Mouse (Mus musculus) layer of hippocampus, adult 2 months (tissue): ENCODE results near the gene Crbn. TPM values are rescaled to one million over a fixed set of nuclear protein-coding genes. Genes with fewer than 3 reads are reported as not detected.

Experiments
- DNase-seq, 2 experiments: peaks; one replicate each; pipeline ENCODE4 v3.0.0; 2022; ENCODE audit warnings: low spot score in 2 of 2
- H3K27ac ChIP-seq: fragments of 200-600 bp; 2 replicates; pipeline ENCODE4 v1.8.1; 2022
- H3K4me3 ChIP-seq: fragments of 200-600 bp; 2 replicates; pipeline ENCODE4 v1.8.1; 2022; ENCODE audit warnings: mild to moderate bottlenecking
- CTCF ChIP-seq: fragments of 200-600 bp; conservative IDR thresholded peaks from 2 replicates; pipeline ENCODE4 v1.8.1; 2022; ENCODE audit warnings: antibody characterized with exemption, mild to moderate bottlenecking, moderate library complexity
- total RNA-seq, 2 experiments: library from RNA; stranded (reverse); gene quantifications; 2 replicates each; pipeline ENCODE4 v1.2.3; 2021

The Crbn gene
- total RNA-seq, 2 experiments from 2014 or later = 102 to 108 TPM

DNA sequence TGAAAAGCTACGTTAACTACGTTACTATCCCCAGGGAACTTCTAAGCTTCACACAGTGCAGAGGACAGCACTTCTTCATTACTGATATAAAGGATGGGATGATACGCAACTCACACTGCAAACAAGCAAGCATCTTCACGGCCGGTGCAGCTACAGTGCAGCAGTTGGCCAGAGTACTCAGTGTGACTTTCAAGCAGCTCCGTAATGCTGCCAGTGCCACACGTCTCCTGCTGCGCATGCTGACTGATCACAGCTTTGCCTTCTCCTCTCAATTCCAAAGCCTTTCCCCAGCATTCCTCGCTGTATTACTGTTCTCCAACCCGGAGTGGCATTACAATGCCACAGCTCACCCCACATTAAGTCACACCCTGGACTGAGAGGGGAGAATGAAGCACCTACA, 6.3 kb downstream of the Crbn start:
- Histone ChIP-seq H3K4me3 (no peak overlapping the region), H3K27ac (no peak overlapping the region)
- no peak for DNase-seq
- TF ChIP-seq CTCF = no peak

DNA sequence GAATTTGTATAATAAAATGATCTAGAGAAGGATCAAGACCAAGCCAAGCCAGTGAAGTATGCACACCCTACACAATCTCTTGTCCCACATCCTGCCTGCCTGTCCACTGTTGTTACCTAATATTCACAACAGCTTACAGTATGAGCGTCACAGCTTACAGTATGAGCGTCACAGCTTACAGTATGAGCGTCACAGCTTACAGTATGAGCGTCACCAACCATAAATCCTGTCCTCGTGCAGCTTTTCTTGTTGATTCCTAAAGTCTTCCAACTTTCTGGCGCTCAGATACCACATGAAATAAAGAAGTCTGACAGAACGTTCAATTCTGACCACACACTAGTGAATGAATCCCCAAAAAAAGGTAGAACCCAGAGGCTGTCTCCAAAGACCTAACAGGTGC, 6.8 kb downstream of the Crbn start:
- H3K4me3 ChIP-seq = no peak overlapping the region

DNA sequence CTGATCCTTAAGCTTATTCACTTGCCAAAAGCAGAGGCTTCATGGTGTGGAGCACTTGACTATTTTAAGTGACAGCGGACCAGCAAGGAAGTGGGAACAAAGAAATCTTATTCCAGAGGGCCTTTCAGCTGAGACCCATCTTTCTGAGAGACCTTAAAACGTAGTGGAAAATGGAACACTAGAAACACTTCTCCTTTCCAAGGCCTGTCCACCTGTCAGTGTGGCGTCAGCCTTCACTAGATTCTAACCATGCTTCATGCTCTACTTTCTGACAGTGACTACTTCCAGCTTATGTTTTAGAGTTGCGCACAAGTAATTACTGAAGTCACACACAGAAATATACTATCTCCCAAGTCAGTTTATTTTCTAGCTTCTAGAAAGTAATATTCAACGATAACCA, 7.4 kb downstream of the Crbn start:
- H3K4me3 ChIP-seq = no peak overlapping the region
- DNase-seq = no peak
- no peak overlapping the region for H3K27ac ChIP-seq
- no peak for TF ChIP-seq CTCF

More for the DNA sequence above, 6.8 kb downstream of the Crbn start:
- H3K27ac ChIP-seq = no peak overlapping the region
- no peak for DNase-seq
- no peak for TF ChIP-seq CTCF

DNA sequence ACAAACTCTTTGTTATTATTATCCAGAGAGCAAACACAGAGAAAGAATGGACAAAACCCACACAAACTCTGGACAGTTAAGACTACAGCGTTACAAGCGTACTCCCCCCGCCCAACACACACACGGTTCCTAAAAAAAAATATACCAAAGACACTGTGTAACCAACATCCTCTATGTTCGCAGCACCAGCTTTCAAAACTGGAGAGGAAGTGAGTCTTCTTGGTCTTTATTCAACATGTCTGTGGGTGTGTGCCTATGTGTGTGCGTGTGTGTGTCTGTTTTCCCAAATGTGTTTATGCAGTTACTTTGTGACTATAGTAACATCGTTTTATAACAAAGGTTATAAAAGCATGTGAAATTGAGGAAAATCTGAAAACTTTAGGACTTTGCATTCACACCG, 8.4 kb downstream of the Crbn start:
- H3K27ac ChIP-seq = no peak overlapping the region
- DNase-seq = no peak
- no peak overlapping the region for H3K4me3 ChIP-seq
- no peak for TF ChIP-seq CTCF

DNA sequence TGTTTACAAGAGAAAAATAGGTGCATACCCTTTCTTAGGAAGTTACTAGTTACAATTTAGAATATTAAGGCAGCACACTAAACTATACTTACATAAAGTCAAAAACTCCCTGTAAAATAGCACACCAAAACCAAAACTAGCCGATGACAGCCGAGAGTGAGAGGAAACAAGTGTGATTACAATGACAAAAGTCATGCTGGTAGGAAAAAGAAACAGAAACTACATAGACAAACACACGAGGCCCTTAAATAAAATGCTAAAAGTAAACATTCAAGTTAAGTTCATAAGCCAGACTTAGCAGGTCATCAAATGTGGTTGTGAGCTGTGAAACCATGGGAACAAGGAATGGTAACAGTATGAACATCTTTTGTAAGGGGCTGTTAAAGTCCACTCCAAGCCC, 12.7 kb downstream of the Crbn start:
- DNase-seq = no peak
- no peak for TF ChIP-seq CTCF
- Histone ChIP-seq H3K27ac (no peak overlapping the region), H3K4me3 (no peak overlapping the region)

DNA sequence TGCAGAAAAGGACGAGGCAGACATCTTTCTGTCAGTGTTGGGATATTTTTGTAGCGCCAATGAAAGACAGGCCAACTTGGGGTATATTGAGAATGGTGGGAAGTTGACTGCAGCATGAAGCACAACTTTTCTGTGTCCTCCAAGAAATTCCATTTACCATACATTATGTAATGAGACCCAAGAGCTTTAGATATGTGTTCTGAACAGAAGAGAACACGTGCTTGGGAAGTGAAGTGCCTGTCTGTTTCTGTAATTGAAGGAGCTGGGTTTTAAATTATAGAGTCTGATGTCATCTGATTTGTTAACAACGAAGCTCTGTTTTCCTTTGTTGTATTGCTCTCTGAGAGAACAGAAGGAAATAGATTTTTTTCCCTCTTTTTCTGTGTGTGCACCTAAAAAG, 29.8 kb downstream of the Crbn start:
- peak overlapping the region; percentile 97 for H3K4me3 ChIP-seq
- TF ChIP-seq CTCF = no peak
- peak overlapping the region; percentile 80; the same call in 1 of the 2 replicates for H3K27ac ChIP-seq
- no peak for DNase-seq

DNA sequence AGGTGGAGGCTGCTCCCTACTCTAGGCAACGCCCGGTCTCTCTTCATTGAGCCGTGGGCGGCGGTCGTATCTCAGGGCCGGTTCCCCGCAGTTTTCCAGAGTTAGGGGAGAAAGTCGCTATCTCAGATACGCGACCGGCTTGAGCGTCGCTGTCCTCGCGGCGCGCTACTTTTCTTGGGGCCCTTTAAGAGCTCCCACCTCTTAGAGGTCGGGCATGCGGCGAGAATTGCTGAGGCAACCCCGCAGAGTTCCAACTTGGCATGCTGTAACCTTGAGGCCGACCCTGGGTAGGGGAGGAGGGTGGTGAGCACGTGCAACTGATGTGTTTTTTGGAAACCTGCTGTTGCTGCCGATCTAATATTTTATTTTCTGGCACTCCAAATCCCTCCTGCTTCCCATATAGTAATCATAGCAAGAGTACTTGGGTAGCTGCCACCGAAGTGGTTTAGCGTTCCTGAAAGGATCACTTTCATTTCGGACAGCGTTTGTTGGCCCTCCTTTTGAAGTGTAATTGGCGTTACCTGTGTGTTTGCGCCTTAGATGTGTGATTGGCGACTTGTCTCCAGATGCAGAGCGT, 30.5 kb downstream of the Crbn start:
- peak overlapping the region; percentile 80 for H3K27ac ChIP-seq
- no peak for DNase-seq
- TF ChIP-seq CTCF = no peak
- H3K4me3 ChIP-seq = peak overlapping the region; percentile 97

DNA sequence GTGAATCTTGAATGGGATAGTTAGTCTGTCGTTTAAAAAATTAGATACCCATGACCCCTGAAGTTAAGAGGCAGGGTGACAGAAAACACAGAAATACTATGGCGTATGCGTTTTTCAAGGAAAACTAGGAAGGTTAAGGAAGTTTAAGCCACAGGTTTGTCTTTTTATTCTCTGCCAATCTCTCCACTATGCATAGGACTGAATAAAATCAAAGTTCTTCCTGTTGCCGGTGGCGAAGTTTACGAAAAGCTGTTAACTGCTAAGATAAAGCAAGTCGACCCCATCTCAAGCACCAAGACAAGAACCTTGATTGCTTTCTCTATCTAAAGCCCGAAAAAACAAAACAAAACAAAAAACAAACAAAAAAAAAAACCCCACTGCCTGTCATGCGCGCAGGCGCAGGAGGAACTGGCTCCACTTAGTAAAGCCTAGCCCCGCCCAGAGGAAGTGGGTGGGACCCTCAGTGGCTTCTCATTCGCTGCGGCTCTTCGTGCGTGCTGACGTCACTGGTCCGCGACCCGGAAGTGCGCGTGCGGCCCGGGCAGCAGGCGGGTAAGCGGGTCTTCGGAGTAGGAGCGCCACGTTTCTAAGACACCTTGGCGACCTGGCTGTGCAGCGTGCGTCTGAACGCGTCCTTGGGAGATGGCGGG, 31.1 kb downstream of the Crbn start, which contains the start of gene Trnt1:
Gene Trnt1, plus strand, starts transcription at position 481 of the 650 bp plus-strand sequence.
- no peak for TF ChIP-seq CTCF
- peak; percentile 97 to 98 for DNase-seq
- Histone ChIP-seq H3K27ac (peak within 1 kb of the TSS; percentile 80), H3K4me3 (peak within 1 kb of the TSS; percentile 97)

DNA sequence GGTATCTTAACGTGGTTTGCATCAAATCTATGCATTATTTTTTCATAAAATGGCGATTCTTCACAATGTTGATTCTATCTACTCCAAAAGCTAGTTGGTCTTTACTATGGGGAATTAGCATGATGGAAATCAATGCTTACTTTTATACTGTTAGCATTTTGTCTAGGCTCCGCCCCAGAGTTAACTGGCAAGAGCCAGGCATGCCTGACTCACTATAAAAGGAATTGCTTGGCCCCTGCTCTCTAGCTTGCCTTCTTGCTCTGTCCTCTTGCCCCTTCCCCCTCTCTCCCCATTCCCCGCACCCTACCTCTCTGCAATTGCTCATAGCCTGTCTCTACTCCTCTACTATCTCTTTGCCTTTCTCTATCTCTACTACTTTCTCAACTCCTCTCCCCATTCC, 33.1 kb downstream of the Crbn start:
- no peak overlapping the region for H3K4me3 ChIP-seq
- H3K27ac ChIP-seq = no peak overlapping the region
- no peak for DNase-seq
- no peak for TF ChIP-seq CTCF

DNA sequence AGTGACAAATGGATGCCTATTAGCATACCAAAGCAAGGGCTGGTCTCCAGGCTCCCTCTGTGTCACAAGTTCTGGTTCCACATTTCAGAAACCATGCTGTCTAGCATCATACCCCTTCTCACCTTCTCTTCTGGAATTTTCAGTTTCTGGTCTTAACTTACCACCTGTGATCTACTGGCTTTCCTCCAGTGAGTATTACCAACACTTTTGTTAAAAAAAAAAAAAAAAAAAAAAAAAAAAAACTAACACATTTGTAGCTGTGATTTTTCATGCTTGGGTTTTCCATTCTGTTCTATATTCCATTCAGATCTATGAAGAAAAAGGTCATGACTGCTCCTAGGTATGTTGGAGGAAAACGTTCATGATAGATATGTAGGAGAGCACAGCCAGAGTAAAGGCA, 34.0 kb downstream of the Crbn start:
- no peak for TF ChIP-seq CTCF
- Histone ChIP-seq H3K4me3 (no peak overlapping the region), H3K27ac (no peak overlapping the region)
- DNase-seq = no peak

DNA sequence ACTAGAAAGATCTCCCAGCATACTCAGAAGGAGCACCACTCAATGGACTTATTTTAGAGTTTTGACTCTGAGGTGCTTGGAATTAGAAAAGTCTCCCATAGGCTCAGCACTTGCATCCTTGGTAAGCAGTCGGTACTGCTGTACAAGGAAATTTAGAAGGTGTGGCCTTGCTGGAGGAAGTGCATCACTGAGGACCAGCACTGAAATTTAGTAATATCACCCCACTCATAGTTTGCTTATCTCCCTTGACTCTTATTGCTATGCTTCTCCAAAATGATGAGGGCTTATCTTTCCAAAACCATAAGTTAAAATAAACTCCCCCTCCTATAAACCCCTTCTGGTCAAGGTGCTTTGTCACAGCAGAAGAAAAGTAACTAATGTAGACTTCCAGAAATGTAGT, 38.4 kb downstream of the Crbn start:
- Histone ChIP-seq H3K27ac (no peak overlapping the region), H3K4me3 (no peak overlapping the region)
- TF ChIP-seq CTCF = no peak
- no peak for DNase-seq

DNA sequence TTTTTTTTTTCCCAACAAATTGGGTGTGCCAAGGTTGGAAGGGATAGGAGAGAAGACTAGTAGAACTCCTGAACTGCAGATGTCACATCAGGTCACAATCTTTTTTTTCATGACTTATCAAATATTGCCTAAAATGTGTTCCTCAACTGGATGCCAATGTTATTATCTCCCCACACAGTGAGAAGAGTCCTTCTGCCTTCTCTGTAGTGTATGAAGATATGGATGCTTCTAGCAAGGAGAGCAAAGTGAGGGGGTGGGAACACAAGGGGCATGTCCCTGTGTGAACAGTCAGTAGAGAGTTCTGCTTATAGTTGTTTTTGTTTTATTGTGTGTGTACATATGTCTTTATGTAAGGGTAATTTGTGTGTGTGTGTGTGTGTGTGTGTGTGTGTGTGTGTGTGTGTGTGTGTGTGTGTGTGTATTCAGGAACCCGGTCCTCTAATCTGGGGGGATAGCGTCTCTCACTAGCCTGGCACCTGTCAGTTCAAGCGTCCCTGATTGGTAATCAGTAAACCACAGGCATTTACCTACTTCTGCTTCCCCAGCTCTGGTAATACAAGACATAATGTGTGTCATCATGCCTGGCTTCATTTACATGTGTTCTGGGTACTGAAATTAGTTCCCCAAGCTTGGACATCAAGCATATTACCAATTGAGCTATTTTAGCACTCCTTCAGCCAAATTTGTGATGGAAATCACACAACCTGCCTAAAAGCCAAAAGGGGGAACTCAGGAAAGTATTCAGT, 39.2 kb downstream of the Crbn start:
- DNase-seq = no peak
- no peak for TF ChIP-seq CTCF
- H3K4me3 ChIP-seq = no peak overlapping the region
- H3K27ac ChIP-seq = no peak overlapping the region

DNA sequence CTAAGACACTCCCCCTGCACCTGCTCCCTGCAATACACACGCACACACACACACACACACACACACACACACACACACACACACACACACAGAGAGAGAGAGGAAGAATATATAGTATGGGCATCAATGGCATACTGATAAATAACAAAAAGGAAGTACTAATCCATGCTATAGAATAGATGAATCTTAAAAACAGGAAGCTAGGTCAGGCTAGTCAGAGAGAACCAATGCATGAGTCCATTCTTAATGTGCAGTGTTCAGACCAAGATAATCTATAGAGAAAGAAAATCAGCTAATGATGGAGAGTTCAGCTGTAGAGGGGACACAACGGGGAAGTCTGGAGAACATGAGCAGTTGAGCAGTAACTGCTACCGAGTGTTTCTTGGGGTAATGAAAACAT, 41.6 kb downstream of the Crbn start:
- Histone ChIP-seq H3K4me3 (no peak overlapping the region), H3K27ac (no peak overlapping the region)
- no peak for TF ChIP-seq CTCF
- DNase-seq = no peak

DNA sequence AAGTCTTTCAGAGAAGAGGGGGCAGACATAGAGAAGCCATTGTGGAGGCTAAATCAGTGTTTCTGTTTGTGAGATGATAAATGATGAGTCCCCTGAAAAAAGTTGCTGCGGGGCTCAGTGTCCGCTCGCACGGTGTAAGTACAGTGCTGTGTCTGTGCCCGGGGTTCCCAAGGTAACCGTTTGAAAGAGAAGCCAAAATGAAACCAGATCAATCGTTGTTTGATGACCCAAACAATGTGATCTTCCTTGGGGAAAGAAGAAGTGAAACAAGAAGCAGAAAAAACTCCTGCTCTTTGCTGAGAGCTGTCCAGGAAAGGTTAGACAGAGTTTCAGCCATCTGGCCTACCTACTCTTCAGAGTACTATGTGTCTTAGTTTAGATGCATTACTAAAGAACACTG, 49.6 kb downstream of the Crbn start:
- no peak for DNase-seq
- Histone ChIP-seq H3K4me3 (no peak overlapping the region), H3K27ac (no peak overlapping the region)
- no peak for TF ChIP-seq CTCF
